ENCODE assay signal across 8 mouse cellular contexts in the genomic region with DNA sequence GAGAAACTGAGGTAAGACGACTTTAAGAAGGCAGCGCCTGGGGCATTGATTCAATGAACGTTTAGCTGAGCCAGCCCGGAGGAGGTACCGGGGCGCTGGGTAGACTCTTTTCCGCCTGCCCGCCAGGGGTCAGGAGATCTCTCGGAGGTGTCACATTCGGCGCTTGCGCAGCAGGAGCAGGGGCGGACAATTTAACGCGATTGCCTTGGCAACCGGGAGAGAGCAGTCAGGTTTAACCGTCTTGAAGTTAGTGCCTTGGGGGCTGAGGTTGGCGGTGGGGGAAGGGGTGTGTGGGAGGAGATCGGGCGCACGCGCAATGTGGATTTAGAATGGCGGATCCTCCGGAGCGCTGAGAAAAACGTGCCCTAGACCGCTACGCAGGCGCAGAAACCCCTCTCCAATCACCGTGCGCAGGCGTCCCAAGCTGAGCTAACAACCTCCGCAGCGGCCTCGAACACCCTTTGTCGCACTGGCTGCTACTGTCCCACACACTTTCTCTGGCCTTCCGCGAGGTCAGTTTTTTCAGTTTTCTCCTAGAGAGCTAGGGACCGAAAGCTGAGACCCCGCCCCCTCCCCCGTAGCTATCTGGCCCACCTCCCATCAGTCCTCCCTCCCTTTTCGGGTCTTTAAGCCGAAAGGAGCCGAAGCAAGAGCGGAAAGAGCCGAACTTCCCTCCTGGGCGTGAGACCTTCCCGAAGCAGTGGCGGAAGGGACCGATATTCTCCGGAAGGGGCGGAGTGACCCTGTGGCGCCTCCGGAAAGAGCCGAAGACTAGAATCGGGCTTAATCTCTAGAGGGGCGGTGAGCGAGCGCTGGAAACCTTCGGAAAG. TPM values are rescaled to one million over a fixed set of nuclear protein-coding genes. Genes with fewer than 3 reads are reported as not detected.
DNase-seq lines count a peak whose midpoint lies in the region; ATAC-seq and TF ChIP-seq lines count a peak whose summit lies in the region.

No protein-coding gene starts in this region.

- peak overlapping the region; percentile 79 for H3K9ac ChIP-seq in hindbrain, postnatal 0 days (replicated peaks; ENCODE audit: low read length)

- H3K9me3 ChIP-seq in hindbrain, postnatal 0 days (ENCODE audit: low read length): no peaks in the 10 kb centered on the region

- H3K27ac ChIP-seq in gastrocnemius, adult 2 months: peak overlapping the region; percentile 99
- H3K27ac ChIP-seq in hindbrain, postnatal 0 days: peak overlapping the region; percentile 99
- peak overlapping the region; percentile 99 for H3K27ac ChIP-seq in left cerebral cortex, adult 2 months

- intact Hi-C loops in gastrocnemius, adult 2 months (cut with DNase I): loop anchor here (2.0 to 5.0 kb wide), 3 partner anchors 46 to 924 kb away; a partner anchor contains a TSS
- intact Hi-C loops in left cerebral cortex, adult 2 months (cut with DNase I): loop anchor here (2.0 to 10.0 kb wide), 4 partner anchors 40 to 1416 kb away; a partner anchor contains a TSS

- TF ChIP-seq CTCF in gastrocnemius, adult 2 months (IDR thresholded peaks at IDR 0.05): peak; percentile 76
- TF ChIP-seq CTCF in hindbrain, postnatal 0 days (IDR thresholded peaks at IDR 0.05; ENCODE audit: low read depth): peak; percentile 70
- TF ChIP-seq CTCF in left cerebral cortex, adult 2 months (IDR thresholded peaks at IDR 0.05): peak; percentile 60

- peak overlapping the region; percentile 91 for H3K4me3 ChIP-seq in gastrocnemius, adult 2 months
- H3K4me3 ChIP-seq in hindbrain, postnatal 0 days (ENCODE audit: low read length): peak overlapping the region; percentile 70
- H3K4me3 ChIP-seq in left cerebral cortex, adult 2 months: peak overlapping the region; percentile 85

- DNase-seq in ZHBTc4 (ENCODE audit: low read depth, low spot score): peak; percentile 98
- peak; percentile 99 for DNase-seq in gastrocnemius, adult 2 months
- peak; percentile 100 for DNase-seq in hindbrain, postnatal 0 days (ENCODE audit: low spot score)
- peak; percentile 98 to 99 for DNase-seq in left cerebral cortex, adult 2 months (ENCODE audit: extremely low spot score in 1 of 2, low spot score in 2 of 2)
- DNase-seq in right cerebral cortex, adult 2 months (ENCODE audit: low spot score in 2 of 2): peak; percentile 99 to 100
- DNase-seq in urinary bladder, postnatal 14 days (ENCODE audit: low spot score): peak; percentile 99

- H3K27me3 ChIP-seq in hindbrain, postnatal 0 days (ENCODE audit: insufficient read depth, low read length): no peaks in the 10 kb centered on the region

- H3K4me2 ChIP-seq in hindbrain, postnatal 0 days (ENCODE audit: low read depth, low read length): peak overlapping the region; percentile 93

- peaks cover 29% of the 10 kb centered on the region for H3K4me1 ChIP-seq in hindbrain, postnatal 0 days (ENCODE audit: insufficient read depth, low read length)

- peaks cover 1% of the 10 kb centered on the region; the same call in 1 of the 2 replicates for H3K36me3 ChIP-seq in hindbrain, postnatal 0 days (ENCODE audit: insufficient read depth, low read length)

- WGBS in hindbrain, postnatal 0 days: 0% methylated on average over 60 of the region's 60 CpGs

- ATAC-seq in common myeloid progenitor, adult 5-6 weeks (replicated peaks; ENCODE audit: low read depth, poor library complexity, severe bottlenecking): peak; percentile 63
- peak; percentile 89 for ATAC-seq in hindbrain, postnatal 0 days
- peak; percentile 70 for ATAC-seq in megakaryocyte, adult 5-6 weeks (ENCODE audit: poor library complexity, severe bottlenecking)

RNA-seq across cellular contexts. Expression of a gene that starts 0.8 kb away (rescaled TPM):
- total RNA-seq in common myeloid progenitor, adult 5-6 weeks (2017): 220 and 260 TPM in 2 replicates
- total RNA-seq in gastrocnemius, adult 2 months (2021): 10 to 100 TPM; 50.0 to 51.0 TPM
- 146 and 153 TPM in 2 replicates for total RNA-seq in hindbrain, postnatal 0 days (2014; rRNA removed)
- 85.7 and 86.9 TPM in 2 replicates for polyA plus RNA-seq in hindbrain, postnatal 0 days (2015; fragmentation: Nextera tagmentation; extraction: Ambion mirVana)
- 100 to 1,000 TPM; 183 to 187 TPM for total RNA-seq in left cerebral cortex, adult 2 months (2021)
- 68.6 and 71.0 TPM in 2 replicates for total RNA-seq in megakaryocyte, adult 5-6 weeks (2015)
- total RNA-seq in megakaryocyte, adult 5-6 weeks (2017): 153 and 170 TPM in 2 replicates

RNA-seq across cellular contexts. Expression of a gene that starts 9.8 kb away (rescaled TPM):
- 1.8 and 3.6 TPM in 2 replicates for total RNA-seq in common myeloid progenitor, adult 5-6 weeks (2017)
- 1 to 10 TPM; 3.0 to 4.1 TPM for total RNA-seq in gastrocnemius, adult 2 months (2021)
- total RNA-seq in hindbrain, postnatal 0 days (2014; rRNA removed): 69.6 and 90.7 TPM in 2 replicates
- 117 and 128 TPM in 2 replicates for polyA plus RNA-seq in hindbrain, postnatal 0 days (2015; fragmentation: Nextera tagmentation; extraction: Ambion mirVana)
- total RNA-seq in left cerebral cortex, adult 2 months (2021): 10 to 100 TPM; 30.5 to 32.5 TPM
- total RNA-seq in megakaryocyte, adult 5-6 weeks (2015): 0.25 and 1.6 TPM in 2 replicates
- total RNA-seq in megakaryocyte, adult 5-6 weeks (2017): not detected in 2 replicates

RNA-seq across cellular contexts. Expression of a gene that starts 18.9 kb away (rescaled TPM):
- total RNA-seq in common myeloid progenitor, adult 5-6 weeks (2017): 42.9 and 53.0 TPM in 2 replicates
- 100 to 1,000 TPM; 165 to 171 TPM for total RNA-seq in gastrocnemius, adult 2 months (2021)
- 433 and 507 TPM in 2 replicates for total RNA-seq in hindbrain, postnatal 0 days (2014; rRNA removed)
- 107 and 111 TPM in 2 replicates for polyA plus RNA-seq in hindbrain, postnatal 0 days (2015; fragmentation: Nextera tagmentation; extraction: Ambion mirVana)
- total RNA-seq in left cerebral cortex, adult 2 months (2021): 100 to 1,000 TPM; 470 to 471 TPM
- total RNA-seq in megakaryocyte, adult 5-6 weeks (2015): 74.6 and 79.4 TPM in 2 replicates
- total RNA-seq in megakaryocyte, adult 5-6 weeks (2017): 76.4 and 88.9 TPM in 2 replicates

RNA-seq across cellular contexts. Expression of a gene that starts 22.9 kb away (rescaled TPM):
- total RNA-seq in common myeloid progenitor, adult 5-6 weeks (2017): 2.7 and 2.9 TPM in 2 replicates
- 1 to 10 TPM; 2.8 to 3.9 TPM for total RNA-seq in gastrocnemius, adult 2 months (2021)
- 6.0 and 6.8 TPM in 2 replicates for total RNA-seq in hindbrain, postnatal 0 days (2014; rRNA removed)
- polyA plus RNA-seq in hindbrain, postnatal 0 days (2015; fragmentation: Nextera tagmentation; extraction: Ambion mirVana): 4.5 and 5.6 TPM in 2 replicates
- total RNA-seq in left cerebral cortex, adult 2 months (2021): 1 to 10 TPM; 4.2 to 5.5 TPM
- 2.5 and 3.2 TPM in 2 replicates for total RNA-seq in megakaryocyte, adult 5-6 weeks (2015)
- total RNA-seq in megakaryocyte, adult 5-6 weeks (2017): 1.7 TPM in 2 replicates

RNA-seq across cellular contexts. Expression of a gene that starts 27.2 kb away (rescaled TPM):
- total RNA-seq in common myeloid progenitor, adult 5-6 weeks (2017): 2.5 TPM in 1 of 2 replicates, not detected in the other
- total RNA-seq in gastrocnemius, adult 2 months (2021): not detected
- total RNA-seq in hindbrain, postnatal 0 days (2014; rRNA removed): not detected in 2 replicates
- polyA plus RNA-seq in hindbrain, postnatal 0 days (2015; fragmentation: Nextera tagmentation; extraction: Ambion mirVana): not detected in 2 replicates
- not detected for total RNA-seq in left cerebral cortex, adult 2 months (2021)
- 0.62 TPM in 1 of 2 replicates, not detected in the other for total RNA-seq in megakaryocyte, adult 5-6 weeks (2015)
- total RNA-seq in megakaryocyte, adult 5-6 weeks (2017): 0.81 TPM in 1 of 2 replicates, not detected in the other

Comparison
In these comparisons a context has a peak if more than half of its experiments do, and no peak if none do; other contexts are left out.
1. Peak in every context shown above with its lines: DNase-seq, ATAC-seq, H3K4me3 ChIP-seq and H3K27ac ChIP-seq.